Mouse (Mus musculus): ENCODE data around the gene Msh6. TPM values are rescaled to one million over a fixed set of nuclear protein-coding genes. Genes with fewer than 3 reads are reported as not detected.
"Not testable (repeated sequence)": the region's sequence is repeated elsewhere in the genome, so short reads cannot be mapped to it uniquely, and the experiment has no call there.

The Msh6 gene
- polyA plus RNA-seq, 1 experiment, result 0.70 TPM

- Histone ChIP-seq H3K36me3 (ENCODE audit: control insufficient read depth) (no peaks in the 10 kb centered on the region), H3K4me1 (ENCODE audit: control insufficient read depth) (no peaks in the 10 kb centered on the region), H3K9me3 (ENCODE audit: control insufficient read depth, low read length) (peaks cover 2% of the 10 kb centered on the region; the same call in 1 of the 2 replicates), H3K4me3 (replicated peaks) (no peak overlapping the region), H3K27me3 (ENCODE audit: control insufficient read depth) (no peaks in the 10 kb centered on the region)
- no peak for TF ChIP-seq TAL1 (IDR thresholded peaks at IDR 0.05; ENCODE audit: low read length)
These were observed 11.5 kb upstream of the Msh6 start for GRCm38 (mm10) chr17:87963081-87964075.

- peaks cover 20% of the 10 kb centered on the region for H3K4me1 ChIP-seq (ENCODE audit: control insufficient read depth)
- H3K36me3 ChIP-seq (ENCODE audit: control insufficient read depth); H3K4me3 ChIP-seq (replicated peaks); H3K27me3 ChIP-seq (ENCODE audit: control insufficient read depth); H3K9me3 ChIP-seq (ENCODE audit: control insufficient read depth, low read length): not testable (repeated sequence)
These were observed 6.4 kb upstream of the Msh6 start for GRCm38 (mm10) chr17:87968483-87968926.

GRCm38 (mm10) chr17:87971696-87972591 is 2.9 kb upstream of the Msh6 start:
- not testable (repeated sequence) for H3K9me3 ChIP-seq (ENCODE audit: control insufficient read depth, low read length); H3K4me3 ChIP-seq (replicated peaks); H3K27me3 ChIP-seq (ENCODE audit: control insufficient read depth); H3K36me3 ChIP-seq (ENCODE audit: control insufficient read depth)
- H3K4me1 ChIP-seq (ENCODE audit: control insufficient read depth), result peaks cover 48% of the 10 kb centered on the region

- Histone ChIP-seq H3K4me3 (replicated peaks) (no peak overlapping the region), H3K27me3 (ENCODE audit: control insufficient read depth) (no peaks in the 10 kb centered on the region), H3K9me3 (ENCODE audit: control insufficient read depth, low read length) (no peaks in the 10 kb centered on the region), H3K4me1 (ENCODE audit: control insufficient read depth) (peaks cover 57% of the 10 kb centered on the region), H3K36me3 (ENCODE audit: control insufficient read depth) (peaks cover 15% of the 10 kb centered on the region)
- TF ChIP-seq TAL1 (IDR thresholded peaks at IDR 0.05; ENCODE audit: low read length) (no peak), GATA1 (IDR thresholded peaks at IDR 0.05; ENCODE audit: low read length) (no peak)
These were observed 2.0 kb upstream of the Msh6 start for GRCm38 (mm10) chr17:87972856-87973255.

- Histone ChIP-seq H3K4me1 (ENCODE audit: control insufficient read depth) (peaks cover 62% of the 10 kb centered on the region), H3K4me3 (replicated peaks) (peak overlapping the region; percentile 97), H3K36me3 (ENCODE audit: control insufficient read depth) (peaks cover 21% of the 10 kb centered on the region), H3K9me3 (ENCODE audit: control insufficient read depth, low read length) (no peaks in the 10 kb centered on the region), H3K27me3 (ENCODE audit: control insufficient read depth) (no peaks in the 10 kb centered on the region)
- no peak for TF ChIP-seq TAL1 (IDR thresholded peaks at IDR 0.05; ENCODE audit: low read length)
- no peak for TF ChIP-seq GATA1 (IDR thresholded peaks at IDR 0.05; ENCODE audit: low read length)
These were observed 1.3 kb upstream of the Msh6 start for GRCm38 (mm10) chr17:87973261-87974167.

- Histone ChIP-seq H3K4me1 (ENCODE audit: control insufficient read depth) (peaks cover 68% of the 10 kb centered on the region), H3K9me3 (ENCODE audit: control insufficient read depth, low read length) (no peaks in the 10 kb centered on the region), H3K4me3 (replicated peaks) (peak overlapping the region; percentile 97), H3K27me3 (ENCODE audit: control insufficient read depth) (no peaks in the 10 kb centered on the region), H3K36me3 (ENCODE audit: control insufficient read depth) (peaks cover 40% of the 10 kb centered on the region)
- no peak for TF ChIP-seq GATA1 (IDR thresholded peaks at IDR 0.05; ENCODE audit: low read length)
- TF ChIP-seq TAL1 (IDR thresholded peaks at IDR 0.05; ENCODE audit: low read length), result no peak
These were observed 479 bp downstream of the Msh6 start for GRCm38 (mm10) chr17:87975229-87975853.

GRCm38 (mm10) chr17:87976154-87976806 is 1.4 kb downstream of the Msh6 start:
- Histone ChIP-seq H3K36me3 (ENCODE audit: control insufficient read depth) (peaks cover 49% of the 10 kb centered on the region), H3K4me3 (replicated peaks) (peak overlapping the region; percentile 97), H3K4me1 (ENCODE audit: control insufficient read depth) (peaks cover 71% of the 10 kb centered on the region), H3K9me3 (ENCODE audit: control insufficient read depth, low read length) (no peaks in the 10 kb centered on the region), H3K27me3 (ENCODE audit: control insufficient read depth) (no peaks in the 10 kb centered on the region)
- TF ChIP-seq GATA1 (IDR thresholded peaks at IDR 0.05; ENCODE audit: low read length), result no peak
- TF ChIP-seq TAL1 (IDR thresholded peaks at IDR 0.05; ENCODE audit: low read length), result no peak

GRCm38 (mm10) chr17:87976927-87977326 is 2.1 kb downstream of the Msh6 start:
- H3K36me3 ChIP-seq (ENCODE audit: control insufficient read depth), result peaks cover 56% of the 10 kb centered on the region
- peak overlapping the region; percentile 34 for H3K4me3 ChIP-seq (replicated peaks)
- H3K4me1 ChIP-seq (ENCODE audit: control insufficient read depth), result peaks cover 65% of the 10 kb centered on the region
- not testable (repeated sequence) for H3K27me3 ChIP-seq (ENCODE audit: control insufficient read depth); H3K9me3 ChIP-seq (ENCODE audit: control insufficient read depth, low read length)

- peaks cover 82% of the 10 kb centered on the region for H3K36me3 ChIP-seq (ENCODE audit: control insufficient read depth)
These were observed 4.8 kb downstream of the Msh6 start for GRCm38 (mm10) chr17:87979696-87980095.

More at GRCm38 (mm10) chr17:87979696-87980095, 4.8 kb downstream of the Msh6 start:
- not testable (repeated sequence) for H3K27me3 ChIP-seq (ENCODE audit: control insufficient read depth); H3K9me3 ChIP-seq (ENCODE audit: control insufficient read depth, low read length); H3K4me3 ChIP-seq (replicated peaks)
- H3K4me1 ChIP-seq (ENCODE audit: control insufficient read depth), result peaks cover 42% of the 10 kb centered on the region
